Mouse (Mus musculus) kidney, postnatal 25 days (tissue): ENCODE results near the gene Eif3f.

Source experiments
- DNase-seq, 2 experiments: peaks; one replicate each; pipeline ENCODE4 v3.0.0; 2021; ENCODE audit warnings: mixed read lengths in 2 of 2

Eif3f gene

GRCm38 (mm10) chr7:108972273-108972672 is 38.1 kb downstream of the Eif3f start:
- DNase-seq = no peak

GRCm38 (mm10) chr7:108985934-108986708 is 51.9 kb downstream of the Eif3f start:
- DNase-seq = no peak

GRCm38 (mm10) chr7:108991207-108991606 is 57.0 kb downstream of the Eif3f start:
- no peak for DNase-seq
